Mouse (Mus musculus): ENCODE measurements around the gene Vezt.

The Vezt gene

GRCm38 (mm10) chr10:94038366-94039260, 3.0 kb upstream of the Vezt start:
- no peak for DNase-seq (ENCODE audit: low read depth, low spot score)

- DNase-seq (ENCODE audit: low read depth, low spot score), result no peak
These were observed 2.0 kb upstream of the Vezt start for GRCm38 (mm10) chr10:94037596-94037995.

- DNase-seq (ENCODE audit: low read depth, low spot score), result no peak
These were observed 1.6 kb upstream of the Vezt start for GRCm38 (mm10) chr10:94037196-94037595.

- no peak for DNase-seq (ENCODE audit: low read depth, low spot score)
These were observed 750 bp upstream of the Vezt start for GRCm38 (mm10) chr10:94036375-94036758.

- DNase-seq (ENCODE audit: low read depth, low spot score), result peak; percentile 30
These were observed 550 bp downstream of the Vezt start for GRCm38 (mm10) chr10:94034876-94035657.

- DNase-seq (ENCODE audit: low read depth, low spot score), result no peak
These were observed 4.5 kb downstream of the Vezt start for GRCm38 (mm10) chr10:94031164-94031563.

- DNase-seq (ENCODE audit: low read depth, low spot score), result no peak
These were observed 7.1 kb downstream of the Vezt start for GRCm38 (mm10) chr10:94028493-94028892.

GRCm38 (mm10) chr10:94025079-94025478, 10.5 kb downstream of the Vezt start:
- no peak for DNase-seq (ENCODE audit: low read depth, low spot score)

GRCm38 (mm10) chr10:94021059-94021458, 14.6 kb downstream of the Vezt start:
- DNase-seq (ENCODE audit: low read depth, low spot score), result no peak

- DNase-seq (ENCODE audit: low read depth, low spot score), result no peak
These were observed 15.0 kb downstream of the Vezt start for GRCm38 (mm10) chr10:94020587-94020986.

GRCm38 (mm10) chr10:94017455-94017854, 18.2 kb downstream of the Vezt start:
- no peak for DNase-seq (ENCODE audit: low read depth, low spot score)

- DNase-seq (ENCODE audit: low read depth, low spot score), result no peak
These were observed 21.4 kb downstream of the Vezt start for GRCm38 (mm10) chr10:94014200-94014599.

GRCm38 (mm10) chr10:94013196-94013595, 22.4 kb downstream of the Vezt start:
- peak; percentile 69 for DNase-seq (ENCODE audit: low read depth, low spot score)

- DNase-seq (ENCODE audit: low read depth, low spot score), result peak; percentile 8
These were observed 24.6 kb downstream of the Vezt start for GRCm38 (mm10) chr10:94011024-94011423.

- DNase-seq (ENCODE audit: low read depth, low spot score), result no peak
These were observed 25.5 kb downstream of the Vezt start for GRCm38 (mm10) chr10:94009991-94010679.

- no peak for DNase-seq (ENCODE audit: low read depth, low spot score)
These were observed 27.3 kb downstream of the Vezt start for GRCm38 (mm10) chr10:94008356-94008755.

- DNase-seq (ENCODE audit: low read depth, low spot score), result no peak
These were observed 35.4 kb downstream of the Vezt start for GRCm38 (mm10) chr10:94000223-94000622.

- no peak for DNase-seq (ENCODE audit: low read depth, low spot score)
These were observed 36.3 kb downstream of the Vezt start for GRCm38 (mm10) chr10:93999357-93999756.

- DNase-seq (ENCODE audit: low read depth, low spot score), result no peak
These were observed 40.5 kb downstream of the Vezt start for GRCm38 (mm10) chr10:93995100-93995499.

GRCm38 (mm10) chr10:93994136-93994535, 41.5 kb downstream of the Vezt start:
- DNase-seq (ENCODE audit: low read depth, low spot score), result no peak

- DNase-seq (ENCODE audit: low read depth, low spot score), result no peak
These were observed 50.3 kb downstream of the Vezt start for GRCm38 (mm10) chr10:93985357-93985756.

GRCm38 (mm10) chr10:93969306-93969705, 66.3 kb downstream of the Vezt start:
- peak; percentile 14 for DNase-seq (ENCODE audit: low read depth, low spot score)

Data from mesoderm, embryonic 11.5 days (tissue).